Mouse (Mus musculus): Measurements from ENCODE around the gene Cldn14.
"Not testable (repeated sequence)": the region's sequence is repeated elsewhere in the genome, so short reads cannot be mapped to it uniquely, and the experiment has no call there.

GRCm38 (mm10) chr16:94013328-94014086, 4.9 kb upstream of the Cldn14 start:
- not testable (repeated sequence) for TF ChIP-seq EP300, CTCF (IDR thresholded peaks at IDR 0.05; ENCODE audit: low read depth)

Measured in liver, embryonic 14.5 days (tissue).